ENCODE assay signal across 11 mouse cellular contexts in genomic region chr8:4367808-4368207, GRCm38 (mm10). TPM values are rescaled to one million over a fixed set of nuclear protein-coding genes. Genes with fewer than 3 reads are reported as not detected.
DNase-seq lines count a peak whose midpoint lies in the region; ATAC-seq and TF ChIP-seq lines count a peak whose summit lies in the region.
"Had no signal": no experiment of that assay in that cellular context is flagged by ENCODE, and none has a peak within 500 bp of the region (broad histone marks: within the 10 kb centered on the region; RNA-seq: fewer than 3 reads in every experiment).

No protein-coding gene starts in this region.

- H3K27ac ChIP-seq in forebrain, embryonic 15.5 days (replicated peaks) = peak overlapping the region; percentile 64
- H3K27ac ChIP-seq in forebrain, embryonic 11.5 days (ENCODE audit: low read depth, low read length) = no peak overlapping the region
- H3K27ac ChIP-seq: stomach, embryonic 15.5 days had no signal

- DNase-seq in forebrain, embryonic 11.5 days (ENCODE audit: low spot score) = no peak
- peak; percentile 49 for DNase-seq in adrenal gland, postnatal 25 days
- DNase-seq in gastrocnemius, postnatal 14 days = peak; percentile 67

- H3K27me3 ChIP-seq in forebrain, embryonic 15.5 days = no peaks in the 10 kb centered on the region
- H3K27me3 ChIP-seq in forebrain, embryonic 11.5 days (ENCODE audit: control insufficient read depth, insufficient read depth, low read length) = no peaks in the 10 kb centered on the region
- no peaks in the 10 kb centered on the region for H3K27me3 ChIP-seq in myocyte (ENCODE audit: control insufficient read depth, insufficient read depth, insufficient read length)
- H3K27me3 ChIP-seq: megakaryocyte, embryonic 14.5 days; stomach, embryonic 15.5 days had no signal

- no peak for TF ChIP-seq POLR2A in myocyte (IDR thresholded peaks at IDR 0.05; ENCODE audit: insufficient read length, low read depth)

- WGBS in forebrain, embryonic 15.5 days = 45% methylated on average over 11 of the region's 11 CpGs
- WGBS in forebrain, embryonic 11.5 days = 92% methylated on average over 11 of the region's 11 CpGs

- no peaks in the 10 kb centered on the region for H3K36me3 ChIP-seq in forebrain, embryonic 15.5 days
- H3K36me3 ChIP-seq in forebrain, embryonic 11.5 days (ENCODE audit: control insufficient read depth, insufficient read depth, low read length) = no peaks in the 10 kb centered on the region
- no peaks in the 10 kb centered on the region for H3K36me3 ChIP-seq in myocyte (ENCODE audit: control insufficient read depth, insufficient read depth)
- H3K36me3 ChIP-seq: stomach, embryonic 15.5 days had no signal

- no peak overlapping the region for H3K9ac ChIP-seq in forebrain, embryonic 15.5 days (replicated peaks)
- no peak overlapping the region for H3K9ac ChIP-seq in forebrain, embryonic 11.5 days (ENCODE audit: low read length)
- H3K9ac ChIP-seq: stomach, embryonic 15.5 days had no signal

- ATAC-seq in forebrain, embryonic 15.5 days (replicated peaks) = peak; percentile 87
- ATAC-seq in forebrain, embryonic 11.5 days (replicated peaks; ENCODE audit: low FRiP score) = no peak
- no peak for ATAC-seq in megakaryocyte, adult 5-6 weeks (ENCODE audit: poor library complexity, severe bottlenecking)
- no peak for ATAC-seq in erythroid progenitor cell, adult 5-6 weeks (replicated peaks; ENCODE audit: low FRiP score, poor library complexity, severe bottlenecking)
- no peak for ATAC-seq in inflammation-experienced regulatory T-cells, adult 6 months
- ATAC-seq: intestine, embryonic 16.5 days had no signal

- no peak overlapping the region for H3K4me2 ChIP-seq in forebrain, embryonic 15.5 days (replicated peaks)
- H3K4me2 ChIP-seq in forebrain, embryonic 11.5 days (ENCODE audit: low read depth, low read length, severe bottlenecking) = no peak overlapping the region
- H3K4me2 ChIP-seq in myocyte (ENCODE audit: low read depth) = no peak overlapping the region
- H3K4me2 ChIP-seq: stomach, embryonic 15.5 days had no signal

- no peak overlapping the region for H3ac ChIP-seq in myocyte (ENCODE audit: control insufficient read depth, insufficient read length)

- no peaks in the 10 kb centered on the region for H3K79me2 ChIP-seq in myocyte (ENCODE audit: control insufficient read depth, insufficient read depth)

- intact Hi-C loops in gastrocnemius, postnatal 14 days (cut with DNase I; ENCODE audit: low total_unique reads) = no loop called here

- no peaks in the 10 kb centered on the region for H3K9me3 ChIP-seq in forebrain, embryonic 15.5 days
- no peaks in the 10 kb centered on the region for H3K9me3 ChIP-seq in forebrain, embryonic 11.5 days (ENCODE audit: control insufficient read depth, low read length)
- H3K9me3 ChIP-seq: stomach, embryonic 15.5 days had no signal

- peaks cover 7% of the 10 kb centered on the region for H3K4me1 ChIP-seq in forebrain, embryonic 15.5 days
- no peaks in the 10 kb centered on the region for H3K4me1 ChIP-seq in forebrain, embryonic 11.5 days (replicated peaks; ENCODE audit: control insufficient read depth, insufficient read depth, low read length)
- H3K4me1 ChIP-seq: stomach, embryonic 15.5 days had no signal

- H3K4me3 ChIP-seq in forebrain, embryonic 15.5 days = no peak overlapping the region
- no peak overlapping the region for H3K4me3 ChIP-seq in forebrain, embryonic 11.5 days (ENCODE audit: low read depth, low read length)
- H3K4me3 ChIP-seq in myocyte = no peak overlapping the region
- H3K4me3 ChIP-seq: megakaryocyte, embryonic 14.5 days; stomach, embryonic 15.5 days had no signal

TF ChIP-seq in myocyte, 11 proteins besides CTCF, POLR2A, EP300 and RAD21:
- TF ChIP-seq MYOD1 (IDR thresholded peaks at IDR 0.05; ENCODE audit: control insufficient read depth in 1 of 3, insufficient read length in 2 of 3, low read depth in 2 of 3) (peak in 2 of 3 experiments; percentile 60 to 86), SRF (IDR thresholded peaks at IDR 0.05; ENCODE audit: control insufficient read depth, insufficient read length, low read depth) (no peak), MYOG (IDR thresholded peaks at IDR 0.05; ENCODE audit: control insufficient read depth in 1 of 3, insufficient read depth in 1 of 3, insufficient read length in 2 of 3, low read depth in 2 of 3) (no peak), POLR2AphosphoS2 (IDR thresholded peaks at IDR 0.05; ENCODE audit: insufficient read length, low read depth) (no peak)

RNA-seq across cellular contexts. Expression of gene Elavl1, which starts 42.6 kb away (rescaled TPM):
- 149 and 159 TPM in 2 replicates for polyA plus RNA-seq in forebrain, embryonic 15.5 days (2015; fragmentation: Nextera tagmentation; extraction: Ambion mirVana)
- polyA plus RNA-seq in forebrain, embryonic 11.5 days (2014; fragmentation: Nextera tagmentation; extraction: Ambion mirVana) = 371 and 394 TPM in 2 replicates
- total RNA-seq in adrenal gland, postnatal 25 days (2021) = 95.1 and 102 TPM in 2 replicates
- total RNA-seq in gastrocnemius, postnatal 14 days (2021) = 10 to 100 TPM; 42.6 to 47.7 TPM
- 44.2 TPM for polyA plus RNA-seq in myocyte (2012; fragmentation: generic; extraction: Trizol)
- 86.6 and 92.7 TPM in 2 replicates for total RNA-seq in megakaryocyte, adult 5-6 weeks (2015)
- total RNA-seq in megakaryocyte, adult 5-6 weeks (2017) = 46.0 and 59.2 TPM in 2 replicates
- total RNA-seq in erythroid progenitor cell, adult 5-6 weeks (2015; ENCODE audit: low replicate concordance) = 51.2 and 69.2 TPM in 2 replicates
- total RNA-seq in erythroid progenitor cell, adult 5-6 weeks (2017; ENCODE audit: low replicate concordance) = 45.0 and 55.6 TPM in 2 replicates
- 10 to 100 TPM; 31.0 to 37.8 (median 34.3) TPM for polyA plus RNA-seq in inflammation-experienced regulatory T-cells, adult 6 months (2017; shearing (Covaris generic))

RNA-seq across cellular contexts. Expression of gene Ccl25, which starts 42.8 kb away (rescaled TPM):
- polyA plus RNA-seq in forebrain, embryonic 15.5 days (2015; fragmentation: Nextera tagmentation; extraction: Ambion mirVana) = 21.7 and 22.6 TPM in 2 replicates
- polyA plus RNA-seq in forebrain, embryonic 11.5 days (2014; fragmentation: Nextera tagmentation; extraction: Ambion mirVana) = 23.7 and 24.6 TPM in 2 replicates
- total RNA-seq in adrenal gland, postnatal 25 days (2021) = 18.8 and 20.2 TPM in 2 replicates
- total RNA-seq in gastrocnemius, postnatal 14 days (2021) = 1 to 10 TPM; 8.7 to 9.4 TPM
- 6.7 TPM for polyA plus RNA-seq in myocyte (2012; fragmentation: generic; extraction: Trizol)
- 14.0 and 18.8 TPM in 2 replicates for total RNA-seq in megakaryocyte, adult 5-6 weeks (2015)
- total RNA-seq in megakaryocyte, adult 5-6 weeks (2017) = 8.9 and 9.5 TPM in 2 replicates
- total RNA-seq in erythroid progenitor cell, adult 5-6 weeks (2015; ENCODE audit: low replicate concordance) = 12.6 and 23.4 TPM in 2 replicates
- 7.1 and 17.3 TPM in 2 replicates for total RNA-seq in erythroid progenitor cell, adult 5-6 weeks (2017; ENCODE audit: low replicate concordance)
- 10 to 100 TPM in 2 of 3 experiments, 1 to 10 TPM in 1; 7.7 to 12.9 (median 11.6) TPM for polyA plus RNA-seq in inflammation-experienced regulatory T-cells, adult 6 months (2017; shearing (Covaris generic))
